Mouse (Mus musculus): ENCODE data around the gene Mylk. TPM values are rescaled to one million over a fixed set of nuclear protein-coding genes. Genes with fewer than 3 reads are reported as not detected.

Gene Mylk
- polyA plus RNA-seq, 1 experiment from 2014 or later = 334 TPM

DNA sequence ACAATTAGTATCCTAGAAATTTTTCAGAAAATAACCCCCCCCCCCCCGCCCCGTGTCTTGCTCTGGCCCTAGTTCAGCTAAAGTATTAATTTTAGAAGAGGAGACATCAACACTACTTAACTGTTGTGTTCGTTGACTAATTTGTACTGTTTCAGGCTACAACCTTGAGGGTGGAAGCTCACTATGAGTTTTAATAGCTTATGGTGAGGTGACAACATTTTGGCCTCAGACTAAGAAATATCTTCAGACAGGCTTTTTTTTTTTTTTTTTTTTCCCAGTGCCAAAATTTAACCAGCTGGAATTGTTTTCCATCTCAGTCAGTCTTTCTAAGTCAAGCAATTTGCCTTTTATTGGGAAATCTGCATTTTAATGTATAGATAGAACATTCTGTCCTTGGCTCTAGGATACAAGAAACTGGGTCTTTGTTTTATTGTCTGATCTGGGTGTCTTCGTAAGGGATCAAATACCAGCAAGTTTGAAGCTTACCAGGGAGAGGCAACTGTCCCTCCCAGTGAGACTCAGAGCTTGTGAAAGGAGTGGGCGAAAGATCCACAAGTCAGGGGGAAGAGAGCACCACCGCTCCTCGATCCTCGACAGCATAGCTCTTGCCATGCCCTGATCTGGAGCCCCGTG, 19.1 kb downstream of the Mylk start:
- no peak for DNase-seq (ENCODE audit: low spot score)
- Histone ChIP-seq H3K9ac (ENCODE audit: low read length) (no peak overlapping the region), H3K4me1 (replicated peaks; ENCODE audit: control insufficient read depth, insufficient read depth, low read length) (no peaks in the 10 kb centered on the region), H3K4me2 (ENCODE audit: low read length) (no peak overlapping the region), H3K27me3 (replicated peaks; ENCODE audit: control insufficient read depth, insufficient read depth, low read length) (no peaks in the 10 kb centered on the region), H3K9me3 (ENCODE audit: control insufficient read depth, low read length) (no peaks in the 10 kb centered on the region), H3K27ac (ENCODE audit: low read depth) (no peak overlapping the region), H3K4me3 (ENCODE audit: low read depth, low read length) (no peak overlapping the region), H3K36me3 (ENCODE audit: control insufficient read depth, insufficient read depth, low read length) (no peaks in the 10 kb centered on the region)
- 86% methylated on average over 9 of the region's 9 CpGs for WGBS
- no peak for ATAC-seq (replicated peaks; ENCODE audit: low FRiP score, low TSS enrichment, low read depth)

- Histone ChIP-seq H3K27ac (ENCODE audit: low read depth) (no peak overlapping the region), H3K9ac (ENCODE audit: low read length) (no peak overlapping the region), H3K4me3 (ENCODE audit: low read depth, low read length) (no peak overlapping the region), H3K4me1 (replicated peaks; ENCODE audit: control insufficient read depth, insufficient read depth, low read length) (no peaks in the 10 kb centered on the region), H3K27me3 (replicated peaks; ENCODE audit: control insufficient read depth, insufficient read depth, low read length) (no peaks in the 10 kb centered on the region), H3K36me3 (ENCODE audit: control insufficient read depth, insufficient read depth, low read length) (no peaks in the 10 kb centered on the region), H3K9me3 (ENCODE audit: control insufficient read depth, low read length) (no peaks in the 10 kb centered on the region), H3K4me2 (ENCODE audit: low read length) (no peak overlapping the region)
- WGBS = 74% methylated on average over 1 of the region's 1 CpGs
- ATAC-seq (replicated peaks; ENCODE audit: low FRiP score, low TSS enrichment, low read depth) = no peak
- DNase-seq (ENCODE audit: low spot score) = no peak
These were observed 20.7 kb downstream of the Mylk start for GRCm38 (mm10) chr16:34765666-34766065.

GRCm38 (mm10) chr16:34766193-34766592, 21.2 kb downstream of the Mylk start:
- Histone ChIP-seq H3K27me3 (replicated peaks; ENCODE audit: control insufficient read depth, insufficient read depth, low read length) (no peaks in the 10 kb centered on the region), H3K9me3 (ENCODE audit: control insufficient read depth, low read length) (no peaks in the 10 kb centered on the region), H3K36me3 (ENCODE audit: control insufficient read depth, insufficient read depth, low read length) (no peaks in the 10 kb centered on the region), H3K9ac (ENCODE audit: low read length) (no peak overlapping the region), H3K4me3 (ENCODE audit: low read depth, low read length) (no peak overlapping the region), H3K4me2 (ENCODE audit: low read length) (no peak overlapping the region), H3K27ac (ENCODE audit: low read depth) (no peak overlapping the region), H3K4me1 (replicated peaks; ENCODE audit: control insufficient read depth, insufficient read depth, low read length) (no peaks in the 10 kb centered on the region)
- no peak for DNase-seq (ENCODE audit: low spot score)
- WGBS = 94% methylated on average over 1 of the region's 1 CpGs
- no peak for ATAC-seq (replicated peaks; ENCODE audit: low FRiP score, low TSS enrichment, low read depth)

DNA sequence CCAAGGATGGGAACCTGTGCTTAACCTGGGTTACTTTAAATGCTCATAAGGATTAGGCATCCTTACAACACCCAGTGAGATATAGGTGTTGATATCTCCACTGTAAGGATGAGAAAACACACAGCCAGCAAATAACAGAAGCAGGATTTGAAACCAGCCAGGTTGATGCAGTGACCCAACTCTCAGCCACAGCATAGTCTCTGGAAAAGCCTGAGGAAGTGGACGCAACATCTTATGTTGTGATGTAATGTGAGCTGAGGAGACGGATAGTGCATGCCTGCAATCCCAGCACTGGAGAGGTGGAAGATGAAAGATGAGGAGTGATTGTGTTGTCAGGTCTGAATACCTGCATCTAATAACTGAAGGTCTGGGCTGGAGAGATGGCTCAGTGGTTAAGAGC, 22.4 kb downstream of the Mylk start:
- 93% methylated on average over 2 of the region's 2 CpGs for WGBS
- Histone ChIP-seq H3K27me3 (replicated peaks; ENCODE audit: control insufficient read depth, insufficient read depth, low read length) (no peaks in the 10 kb centered on the region), H3K36me3 (ENCODE audit: control insufficient read depth, insufficient read depth, low read length) (no peaks in the 10 kb centered on the region), H3K27ac (ENCODE audit: low read depth) (no peak overlapping the region), H3K4me3 (ENCODE audit: low read depth, low read length) (no peak overlapping the region), H3K4me2 (ENCODE audit: low read length) (no peak overlapping the region), H3K4me1 (replicated peaks; ENCODE audit: control insufficient read depth, insufficient read depth, low read length) (no peaks in the 10 kb centered on the region), H3K9me3 (ENCODE audit: control insufficient read depth, low read length) (no peaks in the 10 kb centered on the region), H3K9ac (ENCODE audit: low read length) (no peak overlapping the region)
- DNase-seq (ENCODE audit: low spot score) = no peak
- no peak for ATAC-seq (replicated peaks; ENCODE audit: low FRiP score, low TSS enrichment, low read depth)

DNA sequence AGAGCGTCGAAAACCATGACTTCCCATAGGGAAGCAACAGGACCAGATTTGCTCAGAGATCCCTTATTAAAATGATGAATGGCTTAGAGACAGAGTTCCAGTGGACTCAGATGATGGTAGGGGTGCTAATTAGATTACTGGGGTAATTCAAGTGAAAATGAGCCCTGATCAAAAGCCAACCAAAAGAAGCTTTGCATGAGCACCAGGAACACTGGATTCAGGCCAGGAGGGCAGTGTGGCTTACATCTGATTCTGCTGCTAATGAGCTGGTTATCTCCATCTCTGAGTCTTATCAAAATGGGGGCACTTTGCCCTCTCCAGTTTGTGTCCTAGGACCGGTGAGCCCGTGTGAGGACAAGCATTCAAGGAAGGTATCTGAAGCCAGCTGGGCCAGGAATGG, 23.4 kb downstream of the Mylk start:
- Histone ChIP-seq H3K9me3 (ENCODE audit: control insufficient read depth, low read length) (no peaks in the 10 kb centered on the region), H3K27ac (ENCODE audit: low read depth) (no peak overlapping the region), H3K9ac (ENCODE audit: low read length) (no peak overlapping the region), H3K4me3 (ENCODE audit: low read depth, low read length) (no peak overlapping the region), H3K4me1 (replicated peaks; ENCODE audit: control insufficient read depth, insufficient read depth, low read length) (no peaks in the 10 kb centered on the region), H3K36me3 (ENCODE audit: control insufficient read depth, insufficient read depth, low read length) (no peaks in the 10 kb centered on the region), H3K27me3 (replicated peaks; ENCODE audit: control insufficient read depth, insufficient read depth, low read length) (no peaks in the 10 kb centered on the region), H3K4me2 (ENCODE audit: low read length) (no peak overlapping the region)
- 70% methylated on average over 4 of the region's 4 CpGs for WGBS
- DNase-seq (ENCODE audit: low spot score) = no peak
- no peak for ATAC-seq (replicated peaks; ENCODE audit: low FRiP score, low TSS enrichment, low read depth)

DNA sequence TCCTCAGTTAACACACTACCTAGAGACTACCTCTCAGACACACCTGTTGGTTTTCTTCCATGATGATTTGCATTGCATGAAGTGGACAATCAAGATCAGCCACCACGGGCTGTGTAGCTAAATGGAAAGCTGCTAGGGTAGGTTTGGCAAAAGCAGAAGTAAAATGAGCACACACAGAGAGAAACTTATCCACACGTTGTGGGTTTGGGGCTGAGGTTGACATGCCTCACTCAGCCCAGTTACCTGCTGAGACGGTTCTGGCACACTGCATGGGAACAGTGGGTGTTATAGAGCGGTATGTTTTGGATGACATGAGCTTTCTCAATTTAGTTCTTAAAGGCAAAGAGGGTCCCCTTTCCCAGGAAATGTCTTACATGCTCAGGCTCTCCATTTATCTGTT, 25.1 kb downstream of the Mylk start:
- ATAC-seq (replicated peaks; ENCODE audit: low FRiP score, low TSS enrichment, low read depth) (no peak), DNase-seq (ENCODE audit: low spot score) (no peak)
- Histone ChIP-seq H3K27me3 (replicated peaks; ENCODE audit: control insufficient read depth, insufficient read depth, low read length) (no peaks in the 10 kb centered on the region), H3K4me1 (replicated peaks; ENCODE audit: control insufficient read depth, insufficient read depth, low read length) (no peaks in the 10 kb centered on the region), H3K4me3 (ENCODE audit: low read depth, low read length) (no peak overlapping the region), H3K9me3 (ENCODE audit: control insufficient read depth, low read length) (no peaks in the 10 kb centered on the region), H3K27ac (ENCODE audit: low read depth) (no peak overlapping the region), H3K36me3 (ENCODE audit: control insufficient read depth, insufficient read depth, low read length) (no peaks in the 10 kb centered on the region), H3K4me2 (ENCODE audit: low read length) (no peak overlapping the region), H3K9ac (ENCODE audit: low read length) (no peak overlapping the region)
- 93% methylated on average over 4 of the region's 4 CpGs for WGBS

GRCm38 (mm10) chr16:34772445-34773032, 27.5 kb downstream of the Mylk start:
- Histone ChIP-seq H3K9ac (ENCODE audit: low read length) (no peak overlapping the region), H3K4me3 (ENCODE audit: low read depth, low read length) (no peak overlapping the region), H3K4me2 (ENCODE audit: low read length) (no peak overlapping the region), H3K4me1 (replicated peaks; ENCODE audit: control insufficient read depth, insufficient read depth, low read length) (no peaks in the 10 kb centered on the region), H3K9me3 (ENCODE audit: control insufficient read depth, low read length) (no peaks in the 10 kb centered on the region), H3K27me3 (replicated peaks; ENCODE audit: control insufficient read depth, insufficient read depth, low read length) (no peaks in the 10 kb centered on the region), H3K27ac (ENCODE audit: low read depth) (no peak overlapping the region), H3K36me3 (ENCODE audit: control insufficient read depth, insufficient read depth, low read length) (no peaks in the 10 kb centered on the region)
- DNase-seq (ENCODE audit: low spot score) = no peak
- WGBS = 87% methylated on average over 4 of the region's 4 CpGs
- ATAC-seq (replicated peaks; ENCODE audit: low FRiP score, low TSS enrichment, low read depth) = no peak

GRCm38 (mm10) chr16:34782442-34782841, 37.4 kb downstream of the Mylk start:
- H3K9me3 ChIP-seq (ENCODE audit: control insufficient read depth, low read length) = no peaks in the 10 kb centered on the region
- H3K4me1 ChIP-seq (replicated peaks; ENCODE audit: control insufficient read depth, insufficient read depth, low read length) = no peaks in the 10 kb centered on the region
- WGBS = 61% methylated on average over 1 of the region's 1 CpGs
- no peaks in the 10 kb centered on the region for H3K36me3 ChIP-seq (ENCODE audit: control insufficient read depth, insufficient read depth, low read length)
- DNase-seq (ENCODE audit: low spot score) = no peak
- ATAC-seq (replicated peaks; ENCODE audit: low FRiP score, low TSS enrichment, low read depth) = no peak
- H3K27ac ChIP-seq (ENCODE audit: low read depth) = no peak overlapping the region
- no peaks in the 10 kb centered on the region for H3K27me3 ChIP-seq (replicated peaks; ENCODE audit: control insufficient read depth, insufficient read depth, low read length)
- H3K9ac ChIP-seq (ENCODE audit: low read length) = no peak overlapping the region
- no peak overlapping the region for H3K4me2 ChIP-seq (ENCODE audit: low read length)
- no peak overlapping the region for H3K4me3 ChIP-seq (ENCODE audit: low read depth, low read length)

DNA sequence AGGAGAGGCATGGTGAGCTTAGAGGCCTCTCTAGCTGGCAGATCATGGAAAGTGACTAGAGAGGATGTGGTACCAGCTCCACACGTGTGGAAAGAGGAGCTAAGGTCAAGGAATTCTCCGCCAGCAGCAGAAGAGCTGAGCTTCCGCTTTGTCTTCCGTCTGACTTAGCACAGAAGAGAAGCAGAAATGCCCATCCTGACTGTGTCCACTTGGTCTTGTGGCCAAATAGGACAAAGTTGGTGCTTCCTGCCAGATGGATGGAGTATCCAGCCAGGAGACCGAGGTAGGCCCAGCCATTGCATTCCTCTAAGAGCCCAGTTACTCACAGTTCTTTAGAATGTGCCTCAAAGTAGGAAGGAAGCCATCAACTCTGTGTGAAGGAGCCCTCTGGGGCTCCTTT, 38.5 kb downstream of the Mylk start:
- Histone ChIP-seq H3K4me3 (ENCODE audit: low read depth, low read length) (no peak overlapping the region), H3K27ac (ENCODE audit: low read depth) (no peak overlapping the region), H3K9me3 (ENCODE audit: control insufficient read depth, low read length) (no peaks in the 10 kb centered on the region), H3K36me3 (ENCODE audit: control insufficient read depth, insufficient read depth, low read length) (no peaks in the 10 kb centered on the region), H3K4me2 (ENCODE audit: low read length) (no peak overlapping the region), H3K4me1 (replicated peaks; ENCODE audit: control insufficient read depth, insufficient read depth, low read length) (no peaks in the 10 kb centered on the region), H3K9ac (ENCODE audit: low read length) (no peak overlapping the region), H3K27me3 (replicated peaks; ENCODE audit: control insufficient read depth, insufficient read depth, low read length) (no peaks in the 10 kb centered on the region)
- no peak for DNase-seq (ENCODE audit: low spot score)
- 89% methylated on average over 5 of the region's 5 CpGs for WGBS
- no peak for ATAC-seq (replicated peaks; ENCODE audit: low FRiP score, low TSS enrichment, low read depth)

Data from intestine, embryonic 14.5 days (tissue).